Mouse (Mus musculus): Measurements from ENCODE around the gene AC141477.1. TPM values are rescaled to one million over a fixed set of nuclear protein-coding genes. Genes with fewer than 3 reads are reported as not detected.

The AC141477.1 gene
- total RNA-seq, 2 experiments from 2014 or later: not detected

GRCm38 (mm10) chr10:76447406-76448229 lies 7.4 kb upstream of the AC141477.1 start:
- intact Hi-C loops (cut with DNase I): no loop called here
- DNase-seq: peak; percentile 75
- no peak for TF ChIP-seq CTCF (IDR thresholded peaks at IDR 0.05)
- Histone ChIP-seq H3K4me3 (peak overlapping the region; percentile 5; the same call in 1 of the 2 replicates), H3K27ac (peak overlapping the region; percentile 89)

DNA sequence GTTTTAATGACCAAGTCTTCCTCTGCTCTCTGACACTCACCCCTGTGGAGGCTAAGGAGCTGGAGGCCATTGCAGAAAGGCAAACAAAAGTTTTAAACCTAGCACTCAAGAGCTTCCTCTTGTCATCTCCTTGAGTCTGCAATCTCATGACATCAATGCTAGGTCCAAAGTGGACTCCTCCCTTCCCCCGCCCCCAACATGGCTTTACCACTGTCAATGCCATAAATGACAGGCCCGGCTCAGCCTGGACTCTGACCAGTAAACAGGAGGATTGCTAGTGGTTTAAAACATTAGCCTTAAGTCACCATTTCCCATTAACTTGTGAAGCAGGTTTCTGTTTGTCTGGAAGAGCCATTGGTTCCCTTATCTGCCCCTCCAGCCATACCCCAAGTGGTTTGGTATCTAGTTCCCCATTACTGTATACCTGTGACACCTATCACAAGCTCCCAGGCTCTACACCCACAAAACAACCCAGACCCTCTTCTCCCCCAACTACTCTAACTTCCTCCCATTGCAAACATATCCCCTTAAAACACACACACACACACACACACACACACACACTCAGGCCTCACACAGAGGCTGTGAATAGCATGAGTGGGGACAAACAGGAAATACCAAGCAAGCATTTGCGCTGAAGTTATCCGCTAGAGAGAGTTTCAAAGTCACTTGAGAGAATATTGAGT lies 5.9 kb upstream of the AC141477.1 start:
- no peak for TF ChIP-seq CTCF (IDR thresholded peaks at IDR 0.05)
- Histone ChIP-seq H3K4me3 (no peak overlapping the region), H3K27ac (peak overlapping the region; percentile 89)
- intact Hi-C loops (cut with DNase I): no loop called here
- no peak for DNase-seq

GRCm38 (mm10) chr10:76442178-76443088 lies 2.2 kb upstream of the AC141477.1 start, which contains the start of gene Pcnt:
Pcnt (minus strand) TSS chr10:76442786.
- H3K27ac ChIP-seq: peak within 1 kb of the TSS; percentile 99
- DNase-seq: peak; percentile 99
- peak; percentile 89 for TF ChIP-seq CTCF (IDR thresholded peaks at IDR 0.05)
- intact Hi-C loops (cut with DNase I): no loop called here
- peak within 1 kb of the TSS; percentile 95 for H3K4me3 ChIP-seq

DNA sequence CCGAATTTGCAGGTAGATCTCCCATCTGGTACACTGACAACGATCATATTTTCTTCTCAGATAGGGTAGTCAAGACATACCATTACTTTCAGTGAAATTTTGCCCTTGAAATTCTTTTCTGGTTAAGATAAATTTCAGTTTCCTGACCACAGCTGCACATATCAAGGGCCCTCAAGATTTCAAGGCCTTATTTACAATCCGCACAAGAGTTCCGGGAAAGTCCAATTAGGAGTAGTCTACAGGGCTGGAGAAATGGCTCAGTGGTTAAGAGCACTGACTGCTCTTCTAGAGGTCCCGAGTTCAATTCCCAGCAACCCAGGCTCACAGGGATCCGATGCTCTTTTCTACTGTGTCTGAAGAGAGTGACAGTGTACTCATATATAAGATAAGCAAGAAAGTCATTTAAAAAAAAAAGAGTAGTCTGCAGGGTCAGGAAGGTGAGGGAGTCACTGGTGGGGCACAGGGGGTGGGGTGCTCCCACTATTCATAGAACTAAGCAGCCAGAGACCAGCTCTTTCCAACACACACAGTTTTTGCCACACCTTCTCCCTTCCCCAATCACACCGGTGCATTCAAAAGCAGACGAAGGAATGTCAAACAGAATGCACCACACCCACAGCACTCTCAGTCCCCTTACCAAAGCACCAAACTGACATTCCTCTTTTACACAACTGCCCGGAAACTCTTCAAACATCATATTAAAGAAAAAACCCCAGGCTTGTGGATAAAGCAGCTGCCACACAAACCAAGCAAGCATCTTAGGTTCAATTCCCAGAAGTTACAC lies 945 bp downstream of the AC141477.1 start:
- no peak for TF ChIP-seq CTCF (IDR thresholded peaks at IDR 0.05)
- intact Hi-C loops (cut with DNase I): no loop called here
- no peak overlapping the region for H3K27ac ChIP-seq
- DNase-seq: no peak
- no peak overlapping the region for H3K4me3 ChIP-seq

DNA sequence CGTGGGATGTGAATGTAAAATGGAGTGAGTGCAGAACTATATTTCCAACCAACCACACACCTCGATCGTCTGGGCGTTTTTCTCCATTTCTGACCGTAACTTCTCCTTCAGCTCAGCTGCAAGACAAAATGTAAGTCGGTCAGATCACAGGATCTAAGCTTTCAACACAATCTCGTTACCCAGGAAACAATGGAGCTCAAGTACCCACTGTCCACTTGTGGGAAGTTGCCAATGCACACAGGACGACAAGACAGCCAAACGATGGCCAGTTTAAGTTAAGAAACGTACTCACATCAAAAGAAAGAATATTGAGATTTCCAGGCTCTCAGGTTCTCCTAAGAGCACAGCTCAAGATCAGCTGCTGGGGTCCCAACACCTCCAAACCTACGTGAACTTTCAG lies 6.3 kb downstream of the AC141477.1 start:
- intact Hi-C loops (cut with DNase I): no loop called here
- no peak overlapping the region for H3K27ac ChIP-seq
- no peak for DNase-seq
- no peak overlapping the region for H3K4me3 ChIP-seq
- no peak for TF ChIP-seq CTCF (IDR thresholded peaks at IDR 0.05)

GRCm38 (mm10) chr10:76425674-76426073 lies 14.6 kb downstream of the AC141477.1 start:
- no peak for TF ChIP-seq CTCF (IDR thresholded peaks at IDR 0.05)
- no peak for DNase-seq
- intact Hi-C loops (cut with DNase I): no loop called here
- Histone ChIP-seq H3K4me3 (no peak overlapping the region), H3K27ac (no peak overlapping the region)

DNA sequence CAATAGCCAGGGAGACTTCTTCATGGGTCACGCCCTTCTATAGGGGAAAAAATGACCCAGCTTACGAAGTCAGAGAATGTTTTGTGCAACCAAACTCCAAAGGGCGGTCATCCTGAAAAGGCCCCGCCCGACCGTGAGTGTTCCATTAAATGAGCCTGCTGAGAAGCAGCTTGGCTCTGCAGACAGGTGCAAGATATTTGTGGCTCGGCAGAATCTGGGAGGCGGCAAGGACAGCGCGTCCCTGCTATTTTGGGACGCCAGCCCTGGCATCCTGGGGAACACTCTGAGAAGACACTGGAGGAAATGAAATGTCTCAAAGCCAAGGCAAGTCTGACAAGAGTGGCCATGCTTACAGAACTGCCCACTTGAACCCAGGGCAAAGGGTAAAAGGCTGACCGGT lies 23.4 kb downstream of the AC141477.1 start:
- TF ChIP-seq CTCF (IDR thresholded peaks at IDR 0.05): no peak
- Histone ChIP-seq H3K4me3 (peak overlapping the region; percentile 74), H3K27ac (peak overlapping the region; percentile 94)
- intact Hi-C loops (cut with DNase I): no loop called here
- peak; percentile 92 for DNase-seq

- Histone ChIP-seq H3K4me3 (no peak overlapping the region), H3K27ac (no peak overlapping the region)
- intact Hi-C loops (cut with DNase I): no loop called here
- DNase-seq: no peak
- no peak for TF ChIP-seq CTCF (IDR thresholded peaks at IDR 0.05)
These were observed 31.7 kb downstream of the AC141477.1 start for GRCm38 (mm10) chr10:76408520-76408919.

DNA sequence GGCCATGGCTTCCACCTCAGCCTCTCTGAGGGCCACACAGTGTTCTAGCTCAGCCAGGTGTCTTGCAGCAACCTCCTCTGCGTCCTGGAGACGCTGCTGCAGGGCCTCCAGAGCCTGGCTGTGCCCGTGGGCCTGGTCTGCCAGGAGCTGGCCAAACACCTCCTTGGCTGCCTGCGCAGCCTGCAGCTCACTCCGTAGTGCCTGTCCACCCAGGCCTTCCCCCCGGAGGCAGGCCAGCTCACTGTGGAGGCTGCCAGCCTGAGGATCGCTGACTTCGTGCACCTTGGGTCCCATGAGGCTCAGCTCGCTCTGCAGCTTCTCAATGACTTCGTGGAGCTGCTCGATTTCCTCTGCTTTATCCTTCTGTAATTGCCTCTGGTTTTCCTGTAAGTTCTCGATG lies 47.6 kb downstream of the AC141477.1 start:
- no peak overlapping the region for H3K4me3 ChIP-seq
- intact Hi-C loops (cut with DNase I): no loop called here
- peak overlapping the region; percentile 78 for H3K27ac ChIP-seq
- TF ChIP-seq CTCF (IDR thresholded peaks at IDR 0.05): no peak
- DNase-seq: peak; percentile 79

- Histone ChIP-seq H3K4me3 (no peak overlapping the region), H3K27ac (peak overlapping the region; percentile 78)
- intact Hi-C loops (cut with DNase I): no loop called here
- DNase-seq: peak; percentile 70
- TF ChIP-seq CTCF (IDR thresholded peaks at IDR 0.05): peak; percentile 78
These were observed 48.5 kb downstream of the AC141477.1 start for GRCm38 (mm10) chr10:76391786-76392185.

GRCm38 (mm10) chr10:76391166-76391565 lies 49.1 kb downstream of the AC141477.1 start:
- peak; percentile 57 for DNase-seq
- Histone ChIP-seq H3K4me3 (no peak overlapping the region), H3K27ac (peak overlapping the region; percentile 78)
- intact Hi-C loops (cut with DNase I): no loop called here
- no peak for TF ChIP-seq CTCF (IDR thresholded peaks at IDR 0.05)

Other genes starting within 250 kb of the AC141477.1 start
- gene Prmt2, start 202.6 kb downstream of the AC141477.1 start, total RNA-seq (2021): 1 to 10 TPM; 2.4 to 4.0 TPM
- gene S100b, start 186.6 kb downstream of the AC141477.1 start, total RNA-seq (2021): 1 to 10 TPM; 1.3 to 1.5 TPM
- gene Dip2a, start 95.2 kb downstream of the AC141477.1 start, total RNA-seq (2021): 1 to 10 TPM; 3.8 to 5.0 TPM
- gene Pcnt, start 2.3 kb upstream of the AC141477.1 start, total RNA-seq (2021): 10 to 100 TPM; 68.0 to 78.4 TPM
- gene 2610028H24Rik, start 8.6 kb upstream of the AC141477.1 start, total RNA-seq (2021): under 1 TPM in 1 of 2 experiments, not detected in 1; 0.22 TPM
- 10 to 100 TPM; 18.0 to 23.8 TPM for gene Mcm3ap, start 28.5 kb upstream of the AC141477.1 start, total RNA-seq (2021)
- gene Ybey, start 28.7 kb upstream of the AC141477.1 start, total RNA-seq (2021): 1 to 10 TPM; 3.7 to 5.0 TPM
- 1 to 10 TPM; 8.0 to 9.2 TPM for gene Lss, start 91.1 kb upstream of the AC141477.1 start, total RNA-seq (2021)
- gene Spatc1l, start 121.8 kb upstream of the AC141477.1 start, total RNA-seq (2021): not detected
- gene Ftcd, start 135.2 kb upstream of the AC141477.1 start, total RNA-seq (2021): not detected
- gene Col6a2, start 183.2 kb upstream of the AC141477.1 start, total RNA-seq (2021): 10 to 100 TPM; 28.5 to 59.5 TPM